Mouse (Mus musculus) right cerebral cortex, postnatal 10 days (tissue): ENCODE measurements around the gene Txndc5.

ENCODE experiments used
- DNase-seq, 2 experiments: peaks; one replicate each; pipeline ENCODE4 v3.0.0; 2021; ENCODE audit warnings: low spot score in 2 of 2

The Txndc5 gene

DNA sequence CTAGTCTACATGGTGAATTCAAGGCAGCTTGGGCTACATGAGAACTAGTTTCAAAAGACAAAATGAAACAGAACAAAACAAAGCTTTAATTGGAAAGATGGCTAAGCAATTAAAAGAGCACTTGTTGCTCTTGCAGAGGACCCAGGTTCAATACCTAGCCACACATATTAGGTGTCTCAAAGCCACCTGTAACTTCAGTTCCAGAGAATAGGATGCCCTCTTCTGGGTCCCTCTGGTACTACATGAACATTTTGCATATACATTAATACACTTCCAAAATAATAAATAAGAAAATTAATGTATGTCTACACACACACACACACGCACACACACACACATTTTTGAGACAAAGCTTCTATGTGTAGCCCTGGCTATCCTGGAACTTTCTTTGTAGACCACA is 65.2 kb downstream of the Txndc5 start:
- DNase-seq: no peak

DNA sequence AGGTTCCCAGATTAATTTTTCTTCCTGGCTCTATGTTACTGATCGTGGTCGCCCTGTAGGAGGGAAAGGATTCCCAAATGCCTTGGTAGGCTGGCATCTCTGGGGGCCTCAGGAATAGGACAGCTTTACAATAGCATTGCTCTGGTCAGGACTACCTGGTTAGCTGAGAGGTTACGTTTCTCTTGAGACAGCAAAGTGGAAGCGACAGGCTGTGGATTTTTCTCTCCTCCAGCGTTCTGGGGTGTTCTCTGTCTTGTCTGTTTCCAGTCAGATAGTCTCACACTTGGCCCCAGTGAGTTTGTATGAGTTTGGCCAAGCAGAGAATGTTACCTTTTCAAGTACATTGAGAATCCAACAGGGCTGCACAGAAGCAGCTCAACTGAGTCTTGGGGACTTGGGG is 77.2 kb downstream of the Txndc5 start:
- DNase-seq: no peak
